Mouse (Mus musculus) liver, embryonic 15.5 days (tissue): ENCODE results near the gene Pcsk6. TPM values are rescaled to one million over a fixed set of nuclear protein-coding genes. Genes with fewer than 3 reads are reported as not detected.

Experiments used
- ATAC-seq: fragments of 200-750 bp; cut with Nextera tagmentation; 2 replicates; pipeline ENCODE4 v1.8.0; 2017; ENCODE audit warnings: moderate number of reproducible peaks, mild to moderate bottlenecking, moderate library complexity; ENCODE audit not compliant: insufficient read depth
- H3K27ac ChIP-seq: fragments of 300-500 bp; sonication (generic); replicated peaks from 2 replicates; pipeline ENCODE4 v1.5.1; 2015; ENCODE audit warnings: mild to moderate bottlenecking, inconsistent platforms
- H3K27me3 ChIP-seq: fragments of 300-500 bp; sonication (generic); 2 replicates; pipeline ENCODE4 v1.6.1; 2015; ENCODE audit warnings: mild to moderate bottlenecking, inconsistent platforms
- H3K36me3 ChIP-seq: fragments of 300-500 bp; sonication (generic); replicated peaks from 2 replicates; pipeline ENCODE4 v1.6.1; 2015; ENCODE audit warnings: moderate library complexity, mild to moderate bottlenecking, inconsistent platforms
- H3K4me1 ChIP-seq: fragments of 300-500 bp; sonication (generic); replicated peaks from 2 replicates; pipeline ENCODE4 v1.6.1; 2015; ENCODE audit warnings: inconsistent platforms
- H3K4me2 ChIP-seq: fragments of 300-500 bp; sonication (generic); 2 replicates; pipeline ENCODE4 v1.6.1; 2015; ENCODE audit warnings: moderate library complexity, mild to moderate bottlenecking, inconsistent platforms
- H3K4me3 ChIP-seq: fragments of 300-500 bp; sonication (generic); replicated peaks from 2 replicates; pipeline ENCODE4 v1.5.1; 2015; ENCODE audit warnings: mild to moderate bottlenecking, inconsistent platforms
- H3K9ac ChIP-seq: fragments of 300-500 bp; sonication (generic); 2 replicates; pipeline ENCODE4 v1.6.1; 2015; ENCODE audit warnings: moderate library complexity, mild to moderate bottlenecking, inconsistent platforms
- H3K9me3 ChIP-seq: fragments of 300-500 bp; sonication (generic); replicated peaks from 2 replicates; pipeline ENCODE4 v1.6.1; 2016; ENCODE audit warnings: inconsistent platforms
- WGBS: fragments of 180-500 bp; shearing (Covaris S2); methylation state at CpG from one replicate; pipeline ENCODE4 v1.1.7; 2015; ENCODE audit warnings: mixed read lengths; ENCODE audit not compliant: insufficient replicate concordance; 5-methylcytosine and 5-hydroxymethylcytosine counted together
- polyA plus RNA-seq: library from polyadenylated mRNA; unstranded; fragments of >200 nt; fragmentation: Nextera tagmentation; extraction: Ambion mirVana; gene quantifications from 2 replicates; pipeline ENCODE4 v1.2.1, GENCODE M21; 2015

Gene Pcsk6
- polyA plus RNA-seq, 1 experiment from 2014 or later: 0.94 TPM

DNA sequence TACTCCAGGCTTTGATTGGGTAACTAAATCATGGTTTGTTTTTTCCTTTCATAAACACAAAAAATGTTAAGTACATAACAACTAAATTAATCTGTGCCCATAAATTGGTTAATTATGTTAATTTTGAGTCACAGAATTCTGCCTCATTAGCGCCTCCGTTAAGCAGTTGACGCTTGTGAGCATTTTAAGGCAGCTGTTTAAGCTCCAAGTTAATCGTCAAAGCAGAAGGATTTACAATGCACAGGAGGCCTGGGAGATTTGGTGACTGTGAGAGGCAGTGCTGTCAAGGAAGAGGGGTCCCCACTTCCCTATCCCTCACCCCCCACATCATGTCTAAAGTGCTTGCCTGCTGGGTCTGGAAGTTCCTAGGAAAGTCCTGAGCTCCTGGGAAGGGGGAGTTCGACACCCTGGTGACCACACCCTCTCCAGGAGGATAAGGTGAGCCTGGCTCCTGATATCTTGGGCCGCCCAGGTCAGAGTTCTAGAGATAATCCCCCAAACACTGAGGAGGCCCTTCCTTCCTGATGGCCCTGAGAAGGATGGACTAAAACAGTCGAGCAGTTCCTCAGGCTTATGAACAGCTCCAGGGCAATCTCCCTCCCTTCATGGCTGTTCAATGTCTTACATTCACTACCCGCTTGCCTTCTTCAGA lies 83.9 kb downstream of the Pcsk6 start:
- no peak overlapping the region for H3K4me3 ChIP-seq
- H3K4me2 ChIP-seq: no peak overlapping the region
- H3K27ac ChIP-seq: no peak overlapping the region
- no peaks in the 10 kb centered on the region for H3K9me3 ChIP-seq
- no peaks in the 10 kb centered on the region for H3K27me3 ChIP-seq
- WGBS: 46% methylated on average over 8 of the region's 8 CpGs
- H3K36me3 ChIP-seq: no peaks in the 10 kb centered on the region
- H3K9ac ChIP-seq: no peak overlapping the region
- ATAC-seq: no peak
- H3K4me1 ChIP-seq: no peaks in the 10 kb centered on the region

DNA sequence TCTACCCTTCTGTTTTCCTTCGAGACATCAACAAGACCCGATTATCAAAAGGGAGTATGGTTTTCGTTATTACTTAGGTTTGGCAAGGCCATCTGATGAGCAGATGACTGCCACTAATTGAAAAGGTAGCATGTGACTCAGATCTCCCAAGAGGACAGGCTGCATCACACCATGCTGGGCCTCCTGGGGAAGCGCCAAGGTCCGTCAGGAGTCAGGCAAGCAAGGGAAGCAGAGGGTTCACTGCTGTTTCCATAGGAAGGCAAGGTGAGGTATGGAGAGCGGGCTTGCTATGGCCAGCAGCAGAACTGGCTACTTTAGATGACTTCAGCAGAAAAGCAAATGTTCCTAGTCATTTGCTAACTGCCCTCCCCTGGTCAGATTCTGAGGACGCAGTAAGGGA lies 84.9 kb downstream of the Pcsk6 start:
- no peak overlapping the region for H3K4me3 ChIP-seq
- H3K4me1 ChIP-seq: no peaks in the 10 kb centered on the region
- WGBS: 69% methylated on average over 7 of the region's 7 CpGs
- no peaks in the 10 kb centered on the region for H3K27me3 ChIP-seq
- ATAC-seq: no peak
- H3K9me3 ChIP-seq: no peaks in the 10 kb centered on the region
- H3K9ac ChIP-seq: no peak overlapping the region
- no peaks in the 10 kb centered on the region for H3K36me3 ChIP-seq
- H3K4me2 ChIP-seq: no peak overlapping the region
- H3K27ac ChIP-seq: no peak overlapping the region

DNA sequence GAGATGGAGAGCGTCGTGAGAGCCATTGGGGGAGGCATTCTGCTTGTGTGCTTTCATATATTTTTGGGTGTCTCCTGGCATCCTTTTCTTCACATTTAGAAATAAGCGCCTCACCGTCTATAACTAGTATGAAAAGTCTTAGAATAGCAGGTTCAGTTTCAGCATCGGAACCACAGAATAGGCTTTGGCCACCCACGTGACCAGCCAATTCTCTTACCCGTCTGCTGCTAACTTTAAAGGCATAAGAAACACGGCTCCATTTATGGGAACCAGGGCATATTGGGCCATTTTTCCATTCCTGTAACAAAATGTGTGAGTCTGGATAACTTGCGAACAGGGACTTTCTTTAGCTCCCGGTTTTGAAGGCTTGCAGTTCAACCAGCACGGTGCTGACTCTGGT lies 87.4 kb downstream of the Pcsk6 start:
- WGBS: 81% methylated on average over 11 of the region's 11 CpGs
- no peaks in the 10 kb centered on the region for H3K4me1 ChIP-seq
- no peak overlapping the region for H3K9ac ChIP-seq
- H3K4me3 ChIP-seq: no peak overlapping the region
- no peaks in the 10 kb centered on the region for H3K27me3 ChIP-seq
- H3K9me3 ChIP-seq: no peaks in the 10 kb centered on the region
- no peak for ATAC-seq
- no peak overlapping the region for H3K27ac ChIP-seq
- H3K4me2 ChIP-seq: no peak overlapping the region
- no peaks in the 10 kb centered on the region for H3K36me3 ChIP-seq

DNA sequence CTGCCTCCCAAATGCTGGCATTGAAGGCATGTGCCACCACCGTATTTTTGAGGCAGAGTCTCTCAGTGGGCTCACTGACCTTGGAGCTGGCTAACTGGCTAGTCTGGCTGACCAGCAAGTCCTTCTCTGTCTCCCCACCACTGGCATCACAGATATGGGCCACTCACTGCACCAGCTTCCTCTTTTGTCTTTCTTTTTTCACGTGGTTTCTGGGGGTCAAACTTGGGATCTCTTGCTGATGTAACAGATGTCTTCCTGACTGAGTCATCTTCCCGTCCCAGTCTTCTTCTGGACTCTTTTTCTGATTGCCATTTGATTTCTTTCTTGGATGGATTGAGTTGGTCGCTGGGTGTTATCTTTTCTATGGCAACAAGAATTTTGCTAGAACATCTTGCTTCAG lies 93.0 kb downstream of the Pcsk6 start:
- no peak for ATAC-seq
- WGBS: 25% methylated on average over 4 of the region's 4 CpGs
- H3K36me3 ChIP-seq: no peaks in the 10 kb centered on the region
- no peak overlapping the region for H3K4me3 ChIP-seq
- no peak overlapping the region for H3K27ac ChIP-seq
- H3K4me2 ChIP-seq: no peak overlapping the region
- H3K27me3 ChIP-seq: no peaks in the 10 kb centered on the region
- H3K4me1 ChIP-seq: no peaks in the 10 kb centered on the region
- no peaks in the 10 kb centered on the region for H3K9me3 ChIP-seq
- no peak overlapping the region for H3K9ac ChIP-seq

DNA sequence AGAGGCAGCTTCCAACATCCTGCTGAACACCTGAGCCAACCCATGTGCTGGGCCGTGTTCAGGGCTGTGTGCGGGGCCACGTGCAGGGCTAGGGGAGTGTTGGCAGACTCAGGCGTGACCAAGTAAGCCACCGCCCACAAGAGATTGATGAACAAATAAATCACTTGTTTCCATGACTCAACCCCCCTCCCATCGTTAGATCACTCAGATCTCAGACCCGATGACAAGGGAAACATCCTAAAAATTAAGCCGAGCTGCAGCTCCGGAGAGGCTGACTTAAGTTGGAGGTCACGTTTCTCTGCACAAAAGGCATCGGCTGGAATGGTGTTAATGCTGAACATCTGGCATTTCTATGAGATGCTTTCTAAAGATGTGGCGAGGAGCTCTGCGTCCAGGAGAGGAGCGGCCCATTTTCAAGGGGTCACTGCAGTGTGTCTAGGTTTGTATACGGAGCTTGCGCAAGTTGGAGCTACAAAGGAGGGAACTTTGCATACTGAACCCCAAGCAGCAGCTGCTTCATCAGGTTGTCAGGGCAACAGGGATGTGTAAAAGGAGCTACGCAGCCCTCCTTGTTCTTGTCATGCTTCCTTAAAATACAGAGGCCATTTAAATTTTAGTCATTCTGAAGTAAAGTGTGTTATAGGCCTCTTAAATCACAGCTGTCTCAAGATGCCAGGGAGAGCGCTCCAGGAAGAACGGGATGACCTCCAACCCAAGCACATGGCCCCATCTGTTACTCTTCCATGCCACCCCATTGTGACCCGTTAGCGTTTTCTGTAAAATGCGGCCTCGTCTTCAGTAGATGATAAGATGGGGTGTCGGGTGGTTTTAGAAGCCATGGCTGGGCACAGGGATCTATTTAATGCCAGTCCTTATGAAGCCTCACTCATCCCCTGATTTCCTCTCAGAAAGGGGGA lies 94.0 kb downstream of the Pcsk6 start:
- no peaks in the 10 kb centered on the region for H3K9me3 ChIP-seq
- no peak overlapping the region for H3K4me2 ChIP-seq
- no peaks in the 10 kb centered on the region for H3K4me1 ChIP-seq
- no peak overlapping the region for H3K9ac ChIP-seq
- no peak for ATAC-seq
- H3K4me3 ChIP-seq: no peak overlapping the region
- no peaks in the 10 kb centered on the region for H3K27me3 ChIP-seq
- 75% methylated on average over 24 of the region's 24 CpGs for WGBS
- H3K36me3 ChIP-seq: no peaks in the 10 kb centered on the region
- H3K27ac ChIP-seq: no peak overlapping the region

DNA sequence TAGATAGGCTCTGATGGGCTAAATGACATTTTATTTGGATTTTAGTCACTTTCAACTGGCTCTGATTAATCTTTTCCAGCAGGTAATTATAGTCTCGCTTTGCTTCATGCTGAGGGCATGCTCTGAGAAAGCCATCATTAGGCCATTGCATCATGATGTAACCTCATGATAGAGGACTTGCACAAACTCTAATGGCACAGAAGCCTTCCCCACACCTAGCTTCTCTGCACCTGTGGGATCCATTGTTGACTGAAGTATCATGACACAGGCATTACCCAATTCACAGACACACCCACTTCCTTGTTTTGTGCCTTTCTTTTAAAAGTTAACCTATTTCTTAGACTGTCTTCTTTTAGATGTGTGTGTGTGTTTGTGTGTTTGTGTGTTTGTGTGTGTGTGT lies 95.7 kb downstream of the Pcsk6 start:
- H3K4me1 ChIP-seq: no peaks in the 10 kb centered on the region
- no peaks in the 10 kb centered on the region for H3K36me3 ChIP-seq
- H3K4me2 ChIP-seq: no peak overlapping the region
- H3K9ac ChIP-seq: no peak overlapping the region
- H3K9me3 ChIP-seq: no peaks in the 10 kb centered on the region
- H3K27me3 ChIP-seq: no peaks in the 10 kb centered on the region
- no peak overlapping the region for H3K27ac ChIP-seq
- WGBS: 64% methylated on average over 1 of the region's 1 CpGs
- no peak overlapping the region for H3K4me3 ChIP-seq
- no peak for ATAC-seq

DNA sequence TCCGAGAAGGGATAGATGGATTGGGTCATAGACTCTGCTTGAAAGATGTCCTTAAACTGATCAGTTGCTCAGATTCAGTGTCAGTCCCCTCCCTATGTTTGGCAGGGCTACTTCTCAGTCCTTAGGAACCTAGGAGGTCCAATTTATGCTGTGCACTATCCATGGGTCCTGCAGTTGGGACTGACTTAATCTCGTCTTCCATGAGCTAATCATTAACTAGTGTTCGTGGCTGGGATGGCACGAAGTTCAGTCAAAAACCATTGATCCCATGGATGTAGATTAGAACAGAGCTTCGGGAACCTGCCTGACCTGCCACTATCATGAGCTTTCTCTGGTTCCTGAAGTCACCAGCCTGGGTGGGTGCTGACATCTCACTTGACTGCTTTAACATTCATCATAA lies 96.6 kb downstream of the Pcsk6 start:
- Histone ChIP-seq H3K4me2 (no peak overlapping the region), H3K9ac (no peak overlapping the region), H3K9me3 (no peaks in the 10 kb centered on the region), H3K4me3 (no peak overlapping the region), H3K4me1 (no peaks in the 10 kb centered on the region), H3K36me3 (no peaks in the 10 kb centered on the region), H3K27ac (peak overlapping the region; percentile 41; the same call in 1 of the 2 replicates), H3K27me3 (no peaks in the 10 kb centered on the region)
- ATAC-seq: peak; percentile 65
- WGBS: 63% methylated on average over 5 of the region's 5 CpGs

DNA sequence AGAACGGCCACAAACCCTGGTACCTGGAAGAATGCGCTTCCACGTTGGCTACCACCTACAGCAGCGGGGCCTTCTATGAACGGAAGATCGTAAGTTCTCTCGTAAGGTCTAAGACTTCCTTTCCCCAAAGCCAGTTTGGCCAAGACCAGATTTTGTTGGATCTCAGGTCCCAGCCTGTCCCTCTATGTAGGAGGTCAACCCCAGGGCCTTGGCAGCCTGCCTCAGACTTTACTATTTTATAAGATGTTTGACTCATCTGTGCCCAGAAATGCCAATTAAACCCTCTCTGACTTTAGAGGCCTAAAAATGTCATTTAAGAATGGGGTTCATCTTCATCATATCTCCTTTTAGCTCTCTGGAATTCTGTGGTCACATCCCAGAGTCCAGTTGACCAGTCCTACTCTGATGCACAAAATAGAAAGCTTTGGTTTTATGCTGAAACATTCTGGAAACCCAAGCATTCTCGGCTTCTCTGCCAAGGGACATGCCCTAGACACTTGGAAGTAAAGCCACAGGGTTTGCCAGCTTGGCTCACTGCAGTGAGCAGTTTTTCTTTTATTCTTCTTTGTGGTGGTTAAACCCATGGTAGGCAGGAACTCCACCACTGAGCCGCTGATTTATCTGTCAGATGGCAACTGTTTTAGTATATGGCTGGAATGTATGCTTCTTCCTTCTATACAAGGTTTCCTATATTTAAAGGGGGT lies 97.8 kb downstream of the Pcsk6 start:
- no peaks in the 10 kb centered on the region for H3K9me3 ChIP-seq
- no peaks in the 10 kb centered on the region for H3K27me3 ChIP-seq
- 72% methylated on average over 9 of the region's 9 CpGs for WGBS
- H3K27ac ChIP-seq: 0 out of 2 replicates have a peak overlapping the region, but pooled peaks have one; percentile 15
- no peak for ATAC-seq
- no peak overlapping the region for H3K9ac ChIP-seq
- H3K4me2 ChIP-seq: no peak overlapping the region
- no peak overlapping the region for H3K4me3 ChIP-seq
- no peaks in the 10 kb centered on the region for H3K4me1 ChIP-seq
- H3K36me3 ChIP-seq: no peaks in the 10 kb centered on the region

DNA sequence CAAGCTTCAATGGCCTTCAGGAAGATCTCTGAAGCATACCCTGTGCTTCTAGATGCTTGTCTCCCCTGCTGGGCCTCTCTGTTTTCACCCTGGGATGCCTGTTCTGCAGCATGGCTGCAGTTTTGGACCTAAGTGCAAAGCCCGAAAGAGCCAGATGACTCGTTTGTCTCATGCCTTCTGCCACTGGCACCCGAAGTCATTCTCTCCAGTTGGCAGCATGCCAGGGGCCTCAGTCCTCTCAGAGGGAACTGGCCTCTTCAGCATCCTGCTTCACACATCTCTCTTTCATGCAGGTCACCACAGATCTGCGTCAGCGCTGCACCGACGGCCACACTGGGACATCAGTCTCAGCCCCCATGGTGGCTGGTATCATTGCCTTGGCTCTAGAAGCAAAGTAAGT lies 101.1 kb downstream of the Pcsk6 start:
- WGBS: 68% methylated on average over 7 of the region's 7 CpGs
- no peak overlapping the region for H3K4me2 ChIP-seq
- H3K9ac ChIP-seq: no peak overlapping the region
- no peaks in the 10 kb centered on the region for H3K27me3 ChIP-seq
- no peaks in the 10 kb centered on the region for H3K9me3 ChIP-seq
- H3K36me3 ChIP-seq: no peaks in the 10 kb centered on the region
- no peak overlapping the region for H3K27ac ChIP-seq
- no peaks in the 10 kb centered on the region for H3K4me1 ChIP-seq
- no peak overlapping the region for H3K4me3 ChIP-seq
- no peak for ATAC-seq

DNA sequence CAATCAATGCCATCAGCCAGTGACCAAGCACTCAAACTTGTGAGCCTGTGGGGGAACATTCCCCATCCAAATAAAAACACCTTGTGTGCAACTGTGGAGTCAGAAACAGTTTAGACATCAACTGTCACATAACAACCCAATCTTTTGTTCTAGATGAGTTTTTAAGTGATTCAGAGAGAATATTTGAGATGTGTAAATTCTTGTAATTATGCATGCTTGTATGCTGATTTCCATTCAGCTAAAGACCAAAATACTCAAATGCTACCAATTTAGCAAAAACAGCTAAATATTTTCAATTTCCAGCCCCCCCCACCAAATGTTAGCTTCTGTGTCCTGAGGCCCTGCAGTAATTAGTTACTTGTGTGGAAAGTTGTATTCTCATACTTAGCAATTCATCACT lies 102.9 kb downstream of the Pcsk6 start:
- Histone ChIP-seq H3K4me3 (no peak overlapping the region), H3K4me1 (no peaks in the 10 kb centered on the region), H3K9me3 (no peaks in the 10 kb centered on the region), H3K9ac (no peak overlapping the region), H3K27me3 (no peaks in the 10 kb centered on the region), H3K36me3 (no peaks in the 10 kb centered on the region), H3K27ac (no peak overlapping the region), H3K4me2 (no peak overlapping the region)
- no peak for ATAC-seq

DNA sequence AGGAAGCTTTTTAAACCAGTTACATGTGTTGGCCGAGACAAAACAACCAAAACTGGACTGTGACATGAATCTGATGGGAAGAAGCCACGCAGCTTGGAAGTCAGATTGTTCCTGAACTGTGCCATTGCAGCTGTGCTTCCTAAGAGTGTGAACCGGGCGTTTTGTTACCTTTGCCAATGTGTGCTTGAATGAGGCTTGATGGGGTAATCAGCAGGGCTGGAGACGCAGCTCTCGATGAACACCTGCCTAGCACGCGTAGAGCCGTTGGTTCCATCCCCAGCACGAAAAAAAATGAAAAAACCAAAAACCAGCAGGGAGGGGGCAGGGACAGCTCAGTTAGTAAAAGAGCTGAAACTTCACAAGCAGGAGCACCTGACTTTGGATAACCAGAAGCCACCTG lies 109.8 kb downstream of the Pcsk6 start:
- H3K4me3 ChIP-seq: no peak overlapping the region
- H3K9me3 ChIP-seq: no peaks in the 10 kb centered on the region
- ATAC-seq: no peak
- 67% methylated on average over 10 of the region's 10 CpGs for WGBS
- no peaks in the 10 kb centered on the region for H3K27me3 ChIP-seq
- no peaks in the 10 kb centered on the region for H3K4me1 ChIP-seq
- H3K27ac ChIP-seq: no peak overlapping the region
- no peak overlapping the region for H3K4me2 ChIP-seq
- H3K36me3 ChIP-seq: no peaks in the 10 kb centered on the region
- H3K9ac ChIP-seq: no peak overlapping the region
